Mouse (Mus musculus) heart, postnatal 0 days (tissue): ENCODE data around the gene Sirt1. TPM values are rescaled to one million over a fixed set of nuclear protein-coding genes. Genes with fewer than 3 reads are reported as not detected.
A peak's percentile ranks its signal among the peaks of the same experiment; 100 is the strongest.

ENCODE experiments used
- ATAC-seq: fragments of 200-750 bp; cut with Nextera tagmentation; 2 replicates; pipeline ENCODE4 v1.8.0; 2017; ENCODE audit warnings: low read depth, moderate number of reproducible peaks, moderate library complexity; ENCODE audit not compliant: insufficient read depth
- DNase-seq: peaks from one replicate; pipeline ENCODE4 v3.0.0-alpha.2; 2016; ENCODE audit warnings: low spot score
- H3K27ac ChIP-seq: fragments of 300-500 bp; sonication (generic); 2 replicates; pipeline ENCODE4 v1.5.1; 2014; ENCODE audit warnings: low read depth, mild to moderate bottlenecking
- H3K27me3 ChIP-seq: fragments of 300-500 bp; sonication (generic); 2 replicates; pipeline ENCODE4 v1.6.1; 2014; ENCODE audit warnings: low read length, mixed read lengths; ENCODE audit not compliant: control insufficient read depth, insufficient read depth
- H3K36me3 ChIP-seq: fragments of 300-500 bp; sonication (generic); replicated peaks from 2 replicates; pipeline ENCODE4 v1.6.1; 2014; ENCODE audit warnings: low read length, mixed read lengths; ENCODE audit not compliant: control insufficient read depth, insufficient read depth
- H3K4me1 ChIP-seq: fragments of 300-500 bp; sonication (generic); 2 replicates; pipeline ENCODE4 v1.6.1; 2014; ENCODE audit warnings: antibody characterized with exemption; ENCODE audit not compliant: control insufficient read depth, insufficient read depth
- H3K4me2 ChIP-seq: fragments of 300-500 bp; sonication (generic); 2 replicates; pipeline ENCODE4 v1.6.1; 2014; ENCODE audit warnings: low read depth, mild to moderate bottlenecking, low read length, moderate library complexity
- H3K4me3 ChIP-seq: fragments of 300-500 bp; sonication (generic); 2 replicates; pipeline ENCODE4 v1.5.1; 2014; ENCODE audit warnings: low read depth, low read length
- H3K9ac ChIP-seq: fragments of 300-500 bp; sonication (generic); replicated peaks from 2 replicates; pipeline ENCODE4 v1.6.1; 2014; ENCODE audit warnings: low read depth, low read length, mixed read lengths
- H3K9me3 ChIP-seq: fragments of 300-500 bp; sonication (generic); replicated peaks from 2 replicates; pipeline ENCODE4 v1.6.1; 2016; ENCODE audit warnings: low read length; ENCODE audit not compliant: control insufficient read depth
- CTCF ChIP-seq: IDR thresholded peaks from 2 replicates; pipeline ENCODE4 v1.5.1; 2016; ENCODE audit warnings: antibody characterized with exemption, control low read depth, low read depth
- EP300 ChIP-seq: IDR thresholded peaks from 2 replicates; pipeline ENCODE4 v1.6.1; 2016; ENCODE audit warnings: antibody characterized with exemption, low read depth
- WGBS: fragments of 180-500 bp; shearing (Covaris S2); extraction: QIAGEN DNeasy Blood & Tissue Kit; methylation state at CpG from one replicate; pipeline ENCODE4 v1.1.7; 2014; 5-methylcytosine and 5-hydroxymethylcytosine counted together
- polyA plus RNA-seq: library from polyadenylated mRNA; unstranded; fragments of >200 nt; fragmentation: Nextera tagmentation; extraction: Ambion mirVana; gene quantifications from 2 replicates; pipeline ENCODE4 v1.2.1, GENCODE M21; 2015
- total RNA-seq: library from RNA; depleted of rRNA; stranded (reverse); fragments of >200 nt; gene quantifications from 2 replicates; pipeline ENCODE4 v1.2.3, GENCODE M21; 2014; ENCODE audit warnings: low replicate concordance

Sirt1 gene
- total and polyA plus RNA-seq, 2 experiments from 2014 or later, result 2.1 to 10.7 TPM

DNA sequence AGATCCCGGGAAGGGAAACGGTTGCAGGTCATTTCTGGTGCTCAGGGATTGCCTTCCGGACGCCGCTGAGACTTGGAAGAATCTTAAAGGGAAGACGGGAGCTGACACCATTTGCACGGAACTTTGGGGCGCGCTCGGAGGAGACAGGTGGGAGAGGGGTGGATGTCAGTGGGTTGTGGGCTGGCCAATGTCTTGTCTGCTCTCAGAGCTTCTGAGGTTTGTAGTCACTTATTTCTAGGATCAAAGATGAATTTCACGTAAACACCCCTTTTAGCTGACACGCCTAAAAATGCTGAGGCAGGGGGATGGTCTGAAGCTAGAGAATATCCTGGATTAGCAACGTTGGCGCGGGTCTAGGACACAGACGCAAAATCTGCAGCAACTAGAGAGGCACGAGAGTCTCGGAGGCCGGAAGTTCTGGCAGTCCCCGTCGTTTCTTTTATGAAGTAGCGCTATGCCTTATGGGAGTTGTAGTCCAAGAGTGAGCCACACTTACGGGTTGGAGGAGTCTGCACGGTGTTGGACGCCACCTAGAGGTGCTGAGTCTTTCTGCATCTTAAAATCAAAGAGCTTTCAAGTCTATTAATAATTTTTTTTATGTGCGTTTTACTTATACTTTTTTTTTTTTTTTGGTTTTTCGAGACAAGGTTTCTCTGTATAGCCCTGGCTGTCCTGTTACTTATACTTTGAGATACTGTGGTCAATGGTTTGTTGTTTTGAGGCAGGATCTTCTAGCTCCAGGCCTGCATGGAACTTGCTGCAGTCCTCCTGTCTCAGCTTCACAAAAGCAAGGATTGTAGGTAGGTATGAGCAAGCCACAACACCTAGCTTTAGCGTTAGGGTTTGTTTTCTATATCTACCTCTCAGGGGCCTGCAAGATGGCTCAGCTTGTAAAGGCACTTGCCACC, 1.1 kb upstream of the Sirt1 start, which contains the start of gene Dnajc12:
Gene Dnajc12, plus strand, starts transcription at position 72 of the 908 bp plus-strand sequence.
- DNase-seq (peak; percentile 99), ATAC-seq (peak; percentile 94)
- Histone ChIP-seq H3K4me2 (peak within 1 kb of the TSS; percentile 98), H3K4me3 (peak within 1 kb of the TSS; percentile 75), H3K4me1 (no peaks in the 10 kb centered on the region), H3K27ac (peak within 1 kb of the TSS; percentile 75), H3K27me3 (no peaks in the 10 kb centered on the region), H3K9me3 (no peaks in the 10 kb centered on the region), H3K9ac (peak within 1 kb of the TSS; percentile 79), H3K36me3 (no peaks in the 10 kb centered on the region)
- WGBS, result 0% methylated on average over 28 of the region's 28 CpGs
- TF ChIP-seq EP300, result no peak
- TF ChIP-seq CTCF, result peak; percentile 80

DNA sequence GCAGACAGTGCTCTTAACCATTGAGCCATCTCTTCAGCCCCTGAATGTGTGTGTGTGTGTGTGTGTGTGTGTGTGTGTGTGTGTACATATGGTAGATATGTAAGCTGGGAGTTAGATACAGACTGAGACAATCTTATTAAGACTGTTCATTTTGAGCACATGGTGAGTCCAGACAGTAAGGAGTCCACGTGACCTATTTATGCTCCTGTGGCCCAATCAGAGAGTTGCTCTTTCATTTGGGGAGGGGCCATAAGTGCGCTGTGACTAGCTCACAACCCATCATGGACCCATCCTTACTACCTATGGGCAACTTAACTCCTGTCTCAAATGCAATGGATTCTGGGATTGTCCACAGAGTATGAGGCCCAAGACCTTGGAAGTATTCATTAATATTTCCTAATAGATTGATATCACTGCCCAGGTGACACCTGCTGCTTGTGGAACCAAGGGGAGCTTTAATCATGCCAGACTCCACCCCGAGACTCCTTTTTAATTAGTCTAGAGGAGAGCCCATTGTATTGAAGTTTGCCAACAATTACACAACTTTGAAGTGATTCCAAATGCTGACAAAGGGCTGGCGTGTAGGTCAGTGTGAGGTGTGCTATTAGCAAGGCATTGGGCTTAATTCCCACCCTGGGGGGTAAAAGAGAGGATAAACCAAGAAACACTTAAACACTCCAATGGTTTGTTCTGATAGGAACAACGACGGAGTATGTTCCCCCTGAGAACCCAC, 2.4 kb downstream of the Sirt1 start:
- Histone ChIP-seq H3K27me3 (no peaks in the 10 kb centered on the region), H3K4me3 (no peak overlapping the region), H3K27ac (no peak overlapping the region), H3K4me1 (no peaks in the 10 kb centered on the region), H3K9ac (no peak overlapping the region), H3K36me3 (no peaks in the 10 kb centered on the region), H3K9me3 (no peaks in the 10 kb centered on the region), H3K4me2 (no peak overlapping the region)
- 68% methylated on average over 6 of the region's 6 CpGs for WGBS
- ATAC-seq (no peak), DNase-seq (no peak)
- TF ChIP-seq CTCF, result no peak

DNA sequence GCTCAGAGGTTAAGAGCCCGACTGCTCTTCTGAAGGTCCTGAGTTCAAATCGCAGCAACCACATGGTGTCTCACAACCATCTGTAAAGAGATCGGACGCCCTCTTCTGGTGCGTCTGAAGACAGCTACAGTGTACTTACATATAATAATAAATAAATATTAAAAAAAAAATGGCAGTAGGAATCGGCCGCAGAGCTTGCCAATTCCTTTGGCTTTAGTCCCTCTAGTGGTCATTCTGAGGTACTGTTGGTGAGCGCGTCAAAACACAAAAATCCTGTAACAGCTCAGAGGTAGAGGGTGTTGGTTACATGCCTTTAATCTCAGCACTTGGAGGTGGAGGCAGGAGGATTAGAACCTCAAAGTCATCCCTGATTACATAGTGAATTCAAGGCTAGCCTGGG, 4.0 kb downstream of the Sirt1 start:
- H3K9ac ChIP-seq, result no peak overlapping the region
- TF ChIP-seq EP300, result no peak
- TF ChIP-seq CTCF, result peak; percentile 86
- no peaks in the 10 kb centered on the region for H3K27me3 ChIP-seq
- WGBS, result 20% methylated on average over 9 of the region's 9 CpGs
- H3K9me3 ChIP-seq, result no peaks in the 10 kb centered on the region
- H3K4me3 ChIP-seq, result no peak overlapping the region
- no peaks in the 10 kb centered on the region for H3K36me3 ChIP-seq
- DNase-seq, result peak; percentile 80
- no peaks in the 10 kb centered on the region for H3K4me1 ChIP-seq
- H3K27ac ChIP-seq, result no peak overlapping the region
- no peak overlapping the region for H3K4me2 ChIP-seq
- peak; percentile 48 for ATAC-seq

DNA sequence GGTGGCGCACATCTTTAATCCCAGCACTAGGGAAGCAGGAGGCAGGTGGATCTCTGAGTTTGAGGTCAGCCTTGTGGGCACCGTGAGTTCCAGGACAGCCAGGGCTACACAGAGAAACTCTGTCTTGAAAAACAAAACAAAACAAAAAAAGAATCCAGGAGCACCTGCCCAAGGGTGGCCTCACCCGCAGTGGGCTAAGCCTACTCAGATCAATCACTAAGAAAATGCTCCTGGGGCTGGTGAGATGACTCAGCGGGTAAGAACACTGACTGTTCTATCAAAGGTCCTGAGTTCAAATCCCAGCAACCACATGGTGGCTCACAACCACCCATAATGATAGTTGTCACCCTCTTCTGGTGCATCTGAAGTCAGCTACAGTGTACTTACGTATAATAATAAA, 5.2 kb downstream of the Sirt1 start:
- H3K27ac ChIP-seq, result no peak overlapping the region
- H3K9ac ChIP-seq, result no peak overlapping the region
- ATAC-seq, result no peak
- H3K9me3 ChIP-seq, result no peaks in the 10 kb centered on the region
- no peak overlapping the region for H3K4me3 ChIP-seq
- WGBS, result 82% methylated on average over 5 of the region's 5 CpGs
- H3K4me2 ChIP-seq, result no peak overlapping the region
- no peaks in the 10 kb centered on the region for H3K4me1 ChIP-seq
- no peaks in the 10 kb centered on the region for H3K27me3 ChIP-seq
- H3K36me3 ChIP-seq, result no peaks in the 10 kb centered on the region
- no peak for DNase-seq
- TF ChIP-seq EP300, result no peak
- TF ChIP-seq CTCF, result no peak

DNA sequence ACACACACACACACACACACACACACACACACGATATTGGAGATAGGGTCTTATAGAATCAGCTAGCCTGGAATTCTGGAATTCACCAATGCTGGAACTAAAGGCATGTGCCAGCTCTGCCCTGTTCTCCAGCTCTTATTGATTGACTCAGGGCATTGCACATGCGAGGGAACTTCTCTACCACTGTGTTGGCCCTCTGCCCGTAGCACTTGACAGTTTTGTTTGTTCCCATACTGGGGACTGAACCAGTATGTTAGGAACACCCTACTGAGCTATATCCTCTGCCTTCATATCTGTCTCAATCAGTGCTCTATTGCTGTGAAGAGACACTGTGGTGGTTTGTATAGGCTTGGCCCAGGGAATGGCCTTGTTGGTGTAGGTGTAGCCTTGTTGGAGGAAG, 13.5 kb downstream of the Sirt1 start:
- no peaks in the 10 kb centered on the region for H3K9me3 ChIP-seq
- H3K4me3 ChIP-seq, result no peak overlapping the region
- DNase-seq (no peak), ATAC-seq (no peak)
- no peaks in the 10 kb centered on the region for H3K27me3 ChIP-seq
- WGBS, result 68% methylated on average over 3 of the region's 3 CpGs
- no peak overlapping the region for H3K4me2 ChIP-seq
- no peaks in the 10 kb centered on the region for H3K36me3 ChIP-seq
- no peak overlapping the region for H3K9ac ChIP-seq
- H3K4me1 ChIP-seq, result no peaks in the 10 kb centered on the region
- no peak overlapping the region for H3K27ac ChIP-seq
- no peak for TF ChIP-seq CTCF
- no peak for TF ChIP-seq EP300
